In genomic region chr4:29337245-29337644, GRCm38 (mm10) we compare ENCODE assay signal across 17 mouse cellular contexts.
"Had no signal": no experiment of that assay in that cellular context is flagged by ENCODE, and none has a peak within 500 bp of the region (broad histone marks: within the 10 kb centered on the region; RNA-seq: fewer than 3 reads in every experiment).

No protein-coding gene starts in this region.

- H3K4me3 ChIP-seq: neural tube, embryonic 12.5 days; neural tube, embryonic 13.5 days; neural tube, embryonic 15.5 days; stomach, embryonic 15.5 days had no signal

- H3K4me1 ChIP-seq: neural tube, embryonic 12.5 days; neural tube, embryonic 13.5 days; neural tube, embryonic 15.5 days; stomach, embryonic 15.5 days had no signal

- H3K27ac ChIP-seq: neural tube, embryonic 12.5 days; neural tube, embryonic 13.5 days; neural tube, embryonic 15.5 days; stomach, embryonic 15.5 days; stomach, postnatal 0 days had no signal

- H3K27me3 ChIP-seq: neural tube, embryonic 12.5 days; neural tube, embryonic 13.5 days; neural tube, embryonic 15.5 days; stomach, embryonic 15.5 days had no signal

- H3K9me3 ChIP-seq: neural tube, embryonic 12.5 days; neural tube, embryonic 13.5 days; neural tube, embryonic 15.5 days; stomach, embryonic 15.5 days had no signal

- H3K36me3 ChIP-seq: neural tube, embryonic 12.5 days; neural tube, embryonic 13.5 days; neural tube, embryonic 15.5 days; stomach, embryonic 15.5 days had no signal

- DNase-seq: retina, postnatal 1 day; right cerebral cortex, adult 18-20 months; right cerebral cortex, postnatal 14 days; right cerebral cortex, postnatal 25 days; right cerebral cortex, postnatal 4 days; spleen, adult 18-20 months; thymus, adult 18-20 months; thymus, adult 2 months; thymus, postnatal 14 days; thymus, postnatal 25 days; thymus, postnatal 36 days; thymus, postnatal 4 days had no signal
